Mouse (Mus musculus) stomach, postnatal 0 days (tissue): ENCODE measurements around the gene Hes2. TPM values are rescaled to one million over a fixed set of nuclear protein-coding genes. Genes with fewer than 3 reads are reported as not detected.

ENCODE experiments used
- ATAC-seq: fragments of 200-750 bp; cut with Nextera tagmentation; 2 replicates; pipeline ENCODE4 v1.8.0; 2017; ENCODE audit not compliant: low FRiP score, low TSS enrichment
- DNase-seq: peaks from one replicate; pipeline ENCODE4 v3.0.0-alpha.2; 2016; ENCODE audit warnings: low spot score
- H3K27ac ChIP-seq: fragments of 300-500 bp; sonication (generic); replicated peaks from 2 replicates; pipeline ENCODE4 v1.5.1; 2014; ENCODE audit warnings: mild to moderate bottlenecking, control low read depth
- H3K27me3 ChIP-seq: fragments of 300-500 bp; sonication (generic); 2 replicates; pipeline ENCODE4 v1.6.1; 2014; ENCODE audit warnings: low read length; ENCODE audit not compliant: control insufficient read depth, insufficient read depth
- H3K36me3 ChIP-seq: fragments of 300-500 bp; sonication (generic); 2 replicates; pipeline ENCODE4 v1.6.1; 2014; ENCODE audit warnings: low read length, mixed read lengths; ENCODE audit not compliant: control insufficient read depth, insufficient read depth
- H3K4me1 ChIP-seq: fragments of 300-500 bp; sonication (generic); replicated peaks from 2 replicates; pipeline ENCODE4 v1.6.1; 2014; ENCODE audit warnings: antibody characterized with exemption; ENCODE audit not compliant: control insufficient read depth, insufficient read depth
- H3K4me2 ChIP-seq: fragments of 300-500 bp; sonication (generic); replicated peaks from 2 replicates; pipeline ENCODE4 v1.6.1; 2014; ENCODE audit warnings: low read depth, mild to moderate bottlenecking, control low read depth, moderate library complexity
- H3K4me3 ChIP-seq: fragments of 300-500 bp; sonication (generic); 2 replicates; pipeline ENCODE4 v1.5.1; 2014; ENCODE audit warnings: low read depth, low read length, control low read depth
- H3K9ac ChIP-seq: fragments of 300-500 bp; sonication (generic); 2 replicates; pipeline ENCODE4 v1.6.1; 2014; ENCODE audit warnings: mild to moderate bottlenecking, low read length, control low read depth, mixed read lengths
- H3K9me3 ChIP-seq: fragments of 300-500 bp; sonication (generic); 2 replicates; pipeline ENCODE4 v1.6.1; 2016; ENCODE audit warnings: low read length; ENCODE audit not compliant: control insufficient read depth
- CTCF ChIP-seq: IDR thresholded peaks from 2 replicates; pipeline ENCODE4 v1.5.1; 2016; ENCODE audit warnings: antibody characterized with exemption, low read depth, mild to moderate bottlenecking, moderate library complexity
- EP300 ChIP-seq: optimal IDR thresholded peaks from 2 replicates; pipeline ENCODE3; 2016; ENCODE audit warnings: antibody characterized with exemption
- WGBS: fragments of 180-500 bp; shearing (Covaris S2); extraction: QIAGEN DNeasy Blood & Tissue Kit; methylation state at CpG from one replicate; pipeline ENCODE4 v1.1.7; 2014; 5-methylcytosine and 5-hydroxymethylcytosine counted together
- polyA plus RNA-seq: library from polyadenylated mRNA; unstranded; fragments of >200 nt; fragmentation: Nextera tagmentation; extraction: Ambion mirVana; gene quantifications from 2 replicates; pipeline ENCODE4 v1.2.1, GENCODE M21; 2015

The Hes2 gene
- polyA plus RNA-seq, 1 experiment from 2014 or later = 0.87 TPM

- H3K36me3 ChIP-seq = no peaks in the 10 kb centered on the region
These were observed 615 bp downstream of the Hes2 start for GRCm38 (mm10) chr4:152159285-152159678.

GRCm38 (mm10) chr4:152160748-152161147 is 2.1 kb downstream of the Hes2 start:
- peaks cover 11% of the 10 kb centered on the region; the same call in 1 of the 2 replicates for H3K27me3 ChIP-seq

More at GRCm38 (mm10) chr4:152159285-152159678, 615 bp downstream of the Hes2 start:
- Histone ChIP-seq H3K9ac (0 out of 2 replicates have a peak overlapping the region, but pooled peaks have one; percentile 18), H3K4me3 (peak overlapping the region; percentile 26), H3K27me3 (peaks cover 11% of the 10 kb centered on the region; the same call in 1 of the 2 replicates), H3K4me2 (peak overlapping the region; percentile 51), H3K27ac (no peak overlapping the region), H3K4me1 (0 out of 2 replicates have a peak, but pooled peaks cover 8% of the 10 kb centered on the region), H3K9me3 (no peaks in the 10 kb centered on the region)
- DNase-seq (peak; percentile 43), ATAC-seq (no peak)
- no peak for TF ChIP-seq CTCF
- no peak for TF ChIP-seq EP300
- 2% methylated on average over 18 of the region's 19 CpGs for WGBS

GRCm38 (mm10) chr4:152161601-152162000 is 2.9 kb downstream of the Hes2 start:
- WGBS = 64% methylated on average over 6 of the region's 6 CpGs

More at GRCm38 (mm10) chr4:152160748-152161147, 2.1 kb downstream of the Hes2 start:
- DNase-seq (peak; percentile 81), ATAC-seq (peak; percentile 88)
- Histone ChIP-seq H3K9me3 (no peaks in the 10 kb centered on the region), H3K9ac (no peak overlapping the region), H3K27ac (0 out of 2 replicates have a peak overlapping the region, but pooled peaks have one; percentile 56), H3K36me3 (no peaks in the 10 kb centered on the region), H3K4me1 (0 out of 2 replicates have a peak, but pooled peaks cover 8% of the 10 kb centered on the region), H3K4me3 (no peak overlapping the region), H3K4me2 (no peak overlapping the region)
- WGBS = 27% methylated on average over 4 of the region's 4 CpGs
- TF ChIP-seq EP300 (no peak), CTCF (peak; percentile 35; the same call in 1 of the 2 replicates)

GRCm38 (mm10) chr4:152162748-152163147 is 4.1 kb downstream of the Hes2 start:
- Histone ChIP-seq H3K9ac (no peak overlapping the region), H3K4me3 (no peak overlapping the region), H3K4me2 (no peak overlapping the region), H3K27ac (no peak overlapping the region; the same call in 1 of the 2 replicates), H3K4me1 (0 out of 2 replicates have a peak, but pooled peaks cover 8% of the 10 kb centered on the region), H3K36me3 (no peaks in the 10 kb centered on the region), H3K9me3 (no peaks in the 10 kb centered on the region), H3K27me3 (peaks cover 11% of the 10 kb centered on the region; the same call in 1 of the 2 replicates)
- WGBS = 63% methylated on average over 2 of the region's 2 CpGs
- ATAC-seq (no peak), DNase-seq (no peak)
- TF ChIP-seq EP300 (no peak), CTCF (no peak)

More at GRCm38 (mm10) chr4:152161601-152162000, 2.9 kb downstream of the Hes2 start:
- peaks cover 11% of the 10 kb centered on the region; the same call in 1 of the 2 replicates for H3K27me3 ChIP-seq
- H3K4me1 ChIP-seq = 0 out of 2 replicates have a peak, but pooled peaks cover 8% of the 10 kb centered on the region
- no peak for DNase-seq
- H3K4me3 ChIP-seq = no peak overlapping the region
- TF ChIP-seq CTCF (no peak), EP300 (no peak)
- H3K9me3 ChIP-seq = no peaks in the 10 kb centered on the region
- no peak for ATAC-seq
- no peak overlapping the region for H3K4me2 ChIP-seq
- no peak overlapping the region for H3K27ac ChIP-seq
- H3K36me3 ChIP-seq = no peaks in the 10 kb centered on the region
- no peak overlapping the region for H3K9ac ChIP-seq

GRCm38 (mm10) chr4:152165036-152165931 is 6.6 kb downstream of the Hes2 start:
- 14% methylated on average over 22 of the region's 22 CpGs for whole genome bisulfite sequencing
- Histone ChIP-seq H3K9me3 (no peaks in the 10 kb centered on the region), H3K4me2 (no peak overlapping the region; the same call in 1 of the 2 replicates), H3K4me3 (no peak overlapping the region), H3K4me1 (no peaks in the 10 kb centered on the region), H3K36me3 (no peaks in the 10 kb centered on the region), H3K27me3 (peaks cover 2% of the 10 kb centered on the region; the same call in 1 of the 2 replicates), H3K27ac (peak overlapping the region; percentile 65), H3K9ac (no peak overlapping the region)
- DNase-seq (peak; percentile 76), ATAC-seq (no peak; the same call in 1 of the 2 replicates)
- TF ChIP-seq CTCF (peak; percentile 96), EP300 (no peak)

GRCm38 (mm10) chr4:152168052-152168451 is 9.4 kb downstream of the Hes2 start:
- no peak for TF ChIP-seq EP300
- TF ChIP-seq CTCF = no peak
- Histone ChIP-seq H3K4me3 (no peak overlapping the region), H3K36me3 (no peaks in the 10 kb centered on the region), H3K4me1 (no peaks in the 10 kb centered on the region), H3K27me3 (no peaks in the 10 kb centered on the region), H3K9me3 (no peaks in the 10 kb centered on the region), H3K27ac (no peak overlapping the region), H3K4me2 (no peak overlapping the region), H3K9ac (no peak overlapping the region)
- ATAC-seq = no peak
- DNase-seq = no peak
- 33% methylated on average over 8 of the region's 8 CpGs for WGBS
